Mouse (Mus musculus) heart, postnatal 0 days (tissue): ENCODE measurements around the gene Megf8.

Experiments
- CTCF ChIP-seq: IDR thresholded peaks from 2 replicates; pipeline ENCODE4 v1.5.1; 2016; ENCODE audit warnings: antibody characterized with exemption, control low read depth, low read depth
- EP300 ChIP-seq: IDR thresholded peaks from 2 replicates; pipeline ENCODE4 v1.6.1; 2016; ENCODE audit warnings: antibody characterized with exemption, low read depth

- no peak for TF ChIP-seq CTCF
- no peak for TF ChIP-seq EP300
Observed at GRCm38 (mm10) chr7:25348861-25349260, 31.9 kb downstream of the Megf8 start.
